ENCODE assay signal across 8 mouse cellular contexts in genomic region chr14:73384913-73385719, GRCm38 (mm10). TPM values are rescaled to one million over a fixed set of nuclear protein-coding genes. Genes with fewer than 3 reads are reported as not detected.
DNase-seq lines count a peak whose midpoint lies in the region; ATAC-seq and TF ChIP-seq lines count a peak whose summit lies in the region.

TSS of gene Itm2b (minus strand) at chr14:73385289.

- no peaks in the 10 kb centered on the region for H3K9me3 ChIP-seq in ES-Bruce4 (replicated peaks; ENCODE audit: control insufficient read depth, insufficient read depth, low read length, poor library complexity, severe bottlenecking)
- no peaks in the 10 kb centered on the region for H3K9me3 ChIP-seq in forebrain, embryonic 12.5 days
- H3K9me3 ChIP-seq in heart, embryonic 16.5 days (replicated peaks; ENCODE audit: control insufficient read depth, low read length) = no peaks in the 10 kb centered on the region
- no peaks in the 10 kb centered on the region for H3K9me3 ChIP-seq in neural tube, embryonic 15.5 days (replicated peaks)

- DNase-seq in c-Kit-positive CD71-positive TER-119-negative erythroid progenitor cells, embryonic 14.5 days (ENCODE audit: low read depth) = peak; percentile 67
- peak; percentile 90 to 94 for DNase-seq in kidney, postnatal 25 days
- peak; percentile 84 to 90 for DNase-seq in lung, adult 18-20 months
- DNase-seq in testis, postnatal 14 days (ENCODE audit: low spot score) = peak; percentile 87

- 1% methylated on average over 57 of the region's 62 CpGs for WGBS in forebrain, embryonic 12.5 days
- WGBS in heart, embryonic 16.5 days = under 1% methylated on average over 59 of the region's 62 CpGs
- 1% methylated on average over 60 of the region's 62 CpGs for WGBS in neural tube, embryonic 15.5 days

- ATAC-seq in forebrain, embryonic 12.5 days (ENCODE audit: low FRiP score) = peak; percentile 95
- peak; percentile 93 for ATAC-seq in heart, embryonic 16.5 days (replicated peaks; ENCODE audit: extremely low read depth, insufficient read depth, low FRiP score)
- peak; percentile 92 for ATAC-seq in neural tube, embryonic 15.5 days (ENCODE audit: low FRiP score)

- 0 out of 2 replicates have a peak, but pooled peaks have one; percentile 42 for TF ChIP-seq EP300 in ES-Bruce4 (IDR thresholded peaks at IDR 0.05; ENCODE audit: insufficient read depth, low read depth, low read length)

- H3K4me2 ChIP-seq in forebrain, embryonic 12.5 days = peak within 1 kb of the TSS; percentile 64
- H3K4me2 ChIP-seq in heart, embryonic 16.5 days (ENCODE audit: low read depth, low read length) = peak within 1 kb of the TSS; percentile 75
- peak within 1 kb of the TSS; percentile 63 for H3K4me2 ChIP-seq in neural tube, embryonic 15.5 days

- H3K4me3 ChIP-seq in ES-Bruce4 (ENCODE audit: low read depth, low read length) = peak within 1 kb of the TSS; percentile 81
- H3K4me3 ChIP-seq in forebrain, embryonic 12.5 days (replicated peaks) = peak within 1 kb of the TSS; percentile 70
- H3K4me3 ChIP-seq in heart, embryonic 16.5 days (ENCODE audit: low read length) = peak within 1 kb of the TSS; percentile 97
- peak within 1 kb of the TSS; percentile 99 for H3K4me3 ChIP-seq in neural tube, embryonic 15.5 days (replicated peaks)

- TF ChIP-seq POLR2A in ES-Bruce4 (IDR thresholded peaks at IDR 0.05; ENCODE audit: insufficient read depth, low read length) = peak; percentile 89

- no peak for TF ChIP-seq CTCF in ES-Bruce4 (IDR thresholded peaks at IDR 0.05; ENCODE audit: low read depth, low read length)

- no peaks in the 10 kb centered on the region for H3K4me1 ChIP-seq in ES-Bruce4 (ENCODE audit: control insufficient read depth, insufficient read depth, low read length)
- H3K4me1 ChIP-seq in forebrain, embryonic 12.5 days = peaks cover 44% of the 10 kb centered on the region
- peaks cover 60% of the 10 kb centered on the region for H3K4me1 ChIP-seq in heart, embryonic 16.5 days (ENCODE audit: control insufficient read depth, insufficient read depth, low read length)
- peaks cover 38% of the 10 kb centered on the region for H3K4me1 ChIP-seq in neural tube, embryonic 15.5 days

- H3K36me3 ChIP-seq in ES-Bruce4 (ENCODE audit: control insufficient read depth, insufficient read depth, low read length, poor library complexity, severe bottlenecking) = 0 out of 2 replicates have a peak, but pooled peaks cover 2% of the 10 kb centered on the region
- peaks cover 4% of the 10 kb centered on the region; the same call in 1 of the 2 replicates for H3K36me3 ChIP-seq in forebrain, embryonic 12.5 days (replicated peaks)
- no peaks in the 10 kb centered on the region for H3K36me3 ChIP-seq in heart, embryonic 16.5 days (ENCODE audit: control insufficient read depth, insufficient read depth)
- H3K36me3 ChIP-seq in neural tube, embryonic 15.5 days = no peaks in the 10 kb centered on the region

- H3K27me3 ChIP-seq in ES-Bruce4 (ENCODE audit: control insufficient read depth, insufficient read depth, low read length, poor library complexity, severe bottlenecking) = no peaks in the 10 kb centered on the region
- no peaks in the 10 kb centered on the region for H3K27me3 ChIP-seq in forebrain, embryonic 12.5 days
- H3K27me3 ChIP-seq in heart, embryonic 16.5 days (ENCODE audit: control insufficient read depth, insufficient read depth, low read length) = no peaks in the 10 kb centered on the region
- no peaks in the 10 kb centered on the region for H3K27me3 ChIP-seq in neural tube, embryonic 15.5 days (replicated peaks)

- peak within 1 kb of the TSS; percentile 60; the same call in 1 of the 2 replicates for H3K27ac ChIP-seq in ES-Bruce4 (ENCODE audit: insufficient read depth, low read length)
- H3K27ac ChIP-seq in forebrain, embryonic 12.5 days = peak within 1 kb of the TSS; percentile 92
- peak within 1 kb of the TSS; percentile 99 for H3K27ac ChIP-seq in heart, embryonic 16.5 days (ENCODE audit: low read length)
- peak within 1 kb of the TSS; percentile 97 for H3K27ac ChIP-seq in neural tube, embryonic 15.5 days (replicated peaks)

- H3K9ac ChIP-seq in ES-Bruce4 (ENCODE audit: low read depth, poor library complexity, severe bottlenecking) = peak within 1 kb of the TSS; percentile 72
- peak within 1 kb of the TSS; percentile 75 for H3K9ac ChIP-seq in forebrain, embryonic 12.5 days
- peak within 1 kb of the TSS; percentile 99 for H3K9ac ChIP-seq in heart, embryonic 16.5 days (ENCODE audit: low read length)
- H3K9ac ChIP-seq in neural tube, embryonic 15.5 days (replicated peaks) = peak within 1 kb of the TSS; percentile 100

RNA-seq across cellular contexts. Expression of gene Itm2b, which starts in this region (rescaled TPM):
- 136 and 150 TPM in 2 replicates for polyA plus RNA-seq in ES-Bruce4 (2011; ENCODE audit: insufficient read depth, insufficient read length, low read depth, missing spikeins)
- polyA plus RNA-seq in forebrain, embryonic 12.5 days (2016; fragmentation: Nextera tagmentation; extraction: Ambion mirVana) = 334 and 364 TPM in 2 replicates
- polyA plus RNA-seq in heart, embryonic 16.5 days (2015; fragmentation: Nextera tagmentation; extraction: Ambion mirVana) = 757 and 885 TPM in 2 replicates
- polyA plus RNA-seq in neural tube, embryonic 15.5 days (2015; fragmentation: Nextera tagmentation; extraction: Ambion mirVana) = 763 and 813 TPM in 2 replicates

Comparison
In these comparisons a context has a peak if more than half of its experiments do, and no peak if none do; other contexts are left out.
1. Peak in every context shown above with its lines: DNase-seq, ATAC-seq, H3K4me3 ChIP-seq and H3K27ac ChIP-seq.